Mouse (Mus musculus) liver, embryonic 14.5 days (tissue): ENCODE data around the gene Ubtd2.

ENCODE experiments used
- CTCF ChIP-seq: IDR thresholded peaks from 2 replicates; pipeline ENCODE4 v1.5.1; 2016; ENCODE audit warnings: antibody characterized with exemption, low read depth, control low read depth
- EP300 ChIP-seq: IDR thresholded peaks from 2 replicates; pipeline ENCODE4 v1.6.1; 2016; ENCODE audit warnings: antibody characterized with exemption, low read depth

DNA sequence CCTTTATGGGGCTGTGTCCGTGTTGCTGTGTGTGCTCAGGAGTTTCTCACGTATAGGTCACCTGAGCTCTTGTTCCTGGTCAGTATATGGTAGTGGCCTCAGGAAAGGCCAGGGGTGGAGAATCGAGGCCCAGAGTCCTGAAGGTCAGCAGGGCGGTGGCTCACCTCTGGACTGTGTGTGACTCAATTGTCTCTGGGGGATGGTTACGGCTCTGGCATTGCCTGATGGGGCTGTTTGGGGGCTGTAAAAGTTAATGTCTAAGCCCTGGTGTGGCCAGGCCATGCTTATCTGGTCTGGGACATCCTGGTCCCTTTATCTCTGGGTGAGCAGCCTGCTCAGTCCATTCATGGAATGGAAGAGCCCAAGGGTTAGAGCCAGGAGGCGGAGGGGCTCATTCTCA lies 111.0 kb downstream of the Ubtd2 start:
- TF ChIP-seq CTCF (no peak), EP300 (no peak)
